Mouse (Mus musculus): ENCODE measurements around the gene D17Wsu92e. TPM values are rescaled to one million over a fixed set of nuclear protein-coding genes. Genes with fewer than 3 reads are reported as not detected.

The D17Wsu92e gene
- total RNA-seq, 2 experiments from 2014 or later, result 69.2 to 124 TPM

DNA sequence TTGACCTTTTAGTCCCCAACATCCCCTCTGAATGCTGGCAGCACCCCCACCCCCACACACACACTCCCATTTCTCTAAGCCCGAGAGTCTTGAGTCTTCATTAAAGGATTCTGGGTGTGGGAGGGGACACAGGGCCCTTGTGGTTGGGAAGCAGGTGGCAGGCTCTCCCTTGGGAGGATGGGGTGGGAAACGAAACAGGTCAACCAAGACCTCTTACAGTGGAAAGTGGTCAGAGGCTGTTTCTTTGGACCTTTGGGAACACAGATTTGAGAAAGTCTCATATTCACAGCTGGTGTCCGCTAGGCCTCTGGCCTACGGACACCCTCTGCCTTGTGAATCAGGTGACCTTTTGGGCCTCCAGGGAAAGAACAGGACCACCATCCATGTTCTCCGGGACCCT is 110.8 kb downstream of the D17Wsu92e start:
- no peak for ATAC-seq (replicated peaks; ENCODE audit: low FRiP score, poor library complexity, severe bottlenecking)

DNA sequence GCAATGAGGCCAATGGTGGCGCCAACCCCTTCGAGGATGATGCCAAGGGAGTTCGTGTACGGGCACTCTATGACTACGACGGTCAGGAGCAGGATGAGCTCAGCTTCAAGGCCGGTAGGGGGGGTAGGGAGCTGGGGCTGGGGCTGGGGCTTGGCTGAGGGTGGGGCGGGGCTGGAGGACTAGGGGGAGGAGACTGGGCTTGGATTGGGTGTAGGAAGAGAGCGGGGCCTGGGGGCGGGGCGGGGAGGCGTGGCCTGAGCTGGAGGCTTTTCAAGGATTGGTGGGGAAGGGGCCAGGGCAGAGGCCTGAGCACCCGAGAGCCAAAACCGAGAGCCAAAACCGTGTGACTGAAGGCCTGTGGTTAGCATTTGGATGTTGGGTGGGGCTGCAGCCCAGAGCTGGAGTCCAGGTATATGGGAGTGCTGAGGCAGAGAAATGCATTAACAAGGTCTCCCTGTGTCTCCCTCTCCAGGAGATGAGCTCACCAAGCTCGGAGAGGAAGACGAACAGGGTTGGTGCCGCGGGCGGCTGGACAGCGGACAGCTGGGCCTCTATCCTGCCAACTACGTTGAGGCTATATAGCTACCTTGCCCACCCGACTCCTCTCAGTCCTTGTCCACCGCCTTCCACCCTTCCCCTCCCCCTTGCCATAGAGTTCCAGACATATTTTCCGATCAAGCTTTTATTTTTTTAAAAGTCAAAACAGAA is 112.3 kb downstream of the D17Wsu92e start:
- ATAC-seq (replicated peaks; ENCODE audit: low FRiP score, poor library complexity, severe bottlenecking), result no peak

DNA sequence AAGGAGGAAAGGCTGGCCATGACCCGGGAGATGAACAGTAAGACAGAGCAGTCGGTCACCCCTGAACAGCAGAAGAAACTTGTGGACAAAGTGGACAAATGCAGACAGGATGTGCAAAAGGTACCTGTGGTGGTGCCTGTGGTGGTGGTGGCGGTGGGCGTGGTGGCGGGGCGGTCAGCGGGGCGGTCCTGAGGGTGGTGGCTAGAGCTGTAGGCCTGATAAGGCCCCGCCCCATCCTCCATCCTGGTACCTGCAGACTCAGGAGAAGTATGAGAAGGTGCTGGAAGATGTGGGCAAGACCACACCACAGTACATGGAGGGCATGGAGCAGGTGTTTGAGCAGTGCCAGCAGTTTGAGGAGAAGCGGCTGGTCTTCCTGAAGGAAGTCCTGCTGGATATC is 114.8 kb downstream of the D17Wsu92e start:
- no peak for ATAC-seq (replicated peaks; ENCODE audit: low FRiP score, poor library complexity, severe bottlenecking)

DNA sequence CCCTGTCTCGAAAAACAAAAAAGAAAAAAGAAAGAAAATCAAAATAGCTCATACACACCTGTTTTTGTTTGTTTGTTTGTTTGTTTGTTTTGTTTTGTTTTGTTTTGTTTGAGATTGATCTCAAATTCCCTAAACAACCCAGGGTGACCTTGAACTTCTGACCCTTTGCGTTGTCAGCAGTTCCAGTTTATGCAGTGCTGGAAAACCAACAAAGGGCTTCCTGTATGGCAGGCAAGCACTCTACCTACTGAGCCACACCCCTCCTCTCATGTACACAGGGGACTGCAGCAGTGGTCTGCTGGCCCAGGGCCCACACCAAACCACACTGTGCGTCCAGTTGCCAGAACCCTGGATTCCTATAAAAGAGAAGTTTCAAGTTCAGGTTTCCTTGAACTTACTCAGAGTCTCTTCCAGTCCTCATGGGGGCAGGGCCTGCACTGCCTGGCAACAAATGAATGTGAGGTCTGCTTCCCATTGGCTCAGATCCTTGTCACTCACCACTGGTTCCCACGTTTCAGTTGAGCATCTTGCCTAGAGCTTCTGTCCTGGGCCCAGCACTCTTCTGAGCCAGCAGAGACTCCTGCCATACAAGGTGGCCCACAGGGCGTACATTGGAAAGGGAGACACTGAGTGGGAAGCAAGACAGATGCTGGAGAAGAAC is 116.4 kb downstream of the D17Wsu92e start:
- ATAC-seq (replicated peaks; ENCODE audit: low FRiP score, poor library complexity, severe bottlenecking), result no peak

DNA sequence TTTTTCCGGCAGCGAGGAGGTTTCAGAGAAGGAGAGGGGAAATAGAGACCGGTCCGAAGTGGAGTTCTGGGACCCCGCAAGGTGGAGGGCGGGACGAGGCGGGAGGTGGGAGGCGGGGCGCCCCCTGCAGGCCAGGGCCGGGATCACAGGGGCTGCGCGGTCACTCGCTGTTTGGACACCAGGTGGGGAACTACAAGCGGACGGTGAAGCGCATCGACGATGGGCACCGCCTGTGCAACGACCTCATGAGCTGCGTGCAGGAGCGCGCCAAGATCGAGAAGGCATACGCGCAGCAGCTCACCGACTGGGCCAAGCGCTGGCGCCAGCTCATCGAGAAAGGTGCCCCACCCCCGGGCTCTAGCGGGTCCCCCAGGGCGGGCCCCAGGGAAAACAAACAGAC is 117.9 kb downstream of the D17Wsu92e start:
- ATAC-seq (replicated peaks; ENCODE audit: low FRiP score, poor library complexity, severe bottlenecking), result no peak

DNA sequence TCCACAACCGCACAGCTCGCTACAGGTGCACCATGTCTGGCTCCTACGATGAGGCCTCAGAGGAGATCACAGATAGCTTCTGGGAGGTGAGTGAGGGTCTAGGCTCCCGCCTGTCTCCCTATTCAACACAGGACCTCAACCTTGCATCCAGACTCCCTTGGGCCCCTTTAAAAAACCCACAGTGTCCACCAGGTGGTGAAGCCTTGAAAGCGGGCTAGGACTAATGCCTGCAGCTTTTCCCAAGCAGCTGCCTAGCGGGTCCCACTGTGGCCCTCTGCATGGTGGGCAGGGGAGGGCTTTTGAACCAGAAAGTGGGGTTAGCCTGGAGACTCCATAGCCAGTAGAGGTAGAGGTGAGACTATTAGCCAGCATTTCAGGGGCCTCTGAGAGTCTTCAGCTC is 118.6 kb downstream of the D17Wsu92e start:
- no peak for ATAC-seq (replicated peaks; ENCODE audit: low FRiP score, poor library complexity, severe bottlenecking)

Other genes with a start within 250 kb of the D17Wsu92e start
- 11.3 and 21.6 TPM in 2 replicates for gene Nudt3, start 197.2 kb downstream of the D17Wsu92e start, total RNA-seq (2015; ENCODE audit: low replicate concordance)
- 20.7 and 43.1 TPM in 2 replicates for gene Nudt3, start 197.2 kb downstream of the D17Wsu92e start, total RNA-seq (2017; ENCODE audit: low replicate concordance)
- gene RPS10-NUDT3, start 185.4 kb downstream of the D17Wsu92e start, total RNA-seq (2015; ENCODE audit: low replicate concordance), result not detected in 2 replicates
- gene RPS10-NUDT3, start 185.4 kb downstream of the D17Wsu92e start, total RNA-seq (2017; ENCODE audit: low replicate concordance), result 12.3 TPM in 1 of 2 replicates, not detected in the other
- 648 and 718 TPM in 2 replicates for gene Rps10, start 184.0 kb downstream of the D17Wsu92e start, total RNA-seq (2015; ENCODE audit: low replicate concordance)
- 440 and 463 TPM in 2 replicates for gene Rps10, start 184.0 kb downstream of the D17Wsu92e start, total RNA-seq (2017; ENCODE audit: low replicate concordance)
- not detected in 2 replicates for gene Pacsin1, start 165.1 kb downstream of the D17Wsu92e start, total RNA-seq (2015; ENCODE audit: low replicate concordance)
- not detected in 2 replicates for gene Pacsin1, start 165.1 kb downstream of the D17Wsu92e start, total RNA-seq (2017; ENCODE audit: low replicate concordance)
- not detected in 2 replicates for gene Spdef, start 91.7 kb downstream of the D17Wsu92e start, total RNA-seq (2015; ENCODE audit: low replicate concordance)
- not detected in 2 replicates for gene Spdef, start 91.7 kb downstream of the D17Wsu92e start, total RNA-seq (2017; ENCODE audit: low replicate concordance)
- 69.2 and 80.1 TPM in 2 replicates for gene Snrpc, start 17.5 kb upstream of the D17Wsu92e start, total RNA-seq (2015; ENCODE audit: low replicate concordance)
- gene Snrpc, start 17.5 kb upstream of the D17Wsu92e start, total RNA-seq (2017; ENCODE audit: low replicate concordance), result 29.2 and 44.5 TPM in 2 replicates
- 2.9 and 11.2 TPM in 2 replicates for gene Uhrf1bp1, start 35.8 kb upstream of the D17Wsu92e start, total RNA-seq (2015; ENCODE audit: low replicate concordance)
- 4.2 and 6.0 TPM in 2 replicates for gene Uhrf1bp1, start 35.8 kb upstream of the D17Wsu92e start, total RNA-seq (2017; ENCODE audit: low replicate concordance)
- 6.1 and 6.7 TPM in 2 replicates for gene Anks1, start 88.7 kb upstream of the D17Wsu92e start, total RNA-seq (2015; ENCODE audit: low replicate concordance)
- 3.8 and 4.6 TPM in 2 replicates for gene Anks1, start 88.7 kb upstream of the D17Wsu92e start, total RNA-seq (2017; ENCODE audit: low replicate concordance)
- gene Taf11, start 89.2 kb upstream of the D17Wsu92e start, total RNA-seq (2015; ENCODE audit: low replicate concordance), result 14.3 and 19.8 TPM in 2 replicates
- 15.1 and 15.3 TPM in 2 replicates for gene Taf11, start 89.2 kb upstream of the D17Wsu92e start, total RNA-seq (2017; ENCODE audit: low replicate concordance)

All from erythroid progenitor cell, adult 5-6 weeks (primary cell).